Mouse (Mus musculus) embryo, embryonic 9.5 days (tissue): ENCODE measurements around the gene Pgs1.
A peak's percentile ranks its signal among the peaks of the same experiment; 100 is the strongest.

Experiments
- DNase-seq: peaks from one replicate; pipeline ENCODE4 v3.0.0-alpha.2; 2017; ENCODE audit errors: extremely low spot score

Gene Pgs1

DNA sequence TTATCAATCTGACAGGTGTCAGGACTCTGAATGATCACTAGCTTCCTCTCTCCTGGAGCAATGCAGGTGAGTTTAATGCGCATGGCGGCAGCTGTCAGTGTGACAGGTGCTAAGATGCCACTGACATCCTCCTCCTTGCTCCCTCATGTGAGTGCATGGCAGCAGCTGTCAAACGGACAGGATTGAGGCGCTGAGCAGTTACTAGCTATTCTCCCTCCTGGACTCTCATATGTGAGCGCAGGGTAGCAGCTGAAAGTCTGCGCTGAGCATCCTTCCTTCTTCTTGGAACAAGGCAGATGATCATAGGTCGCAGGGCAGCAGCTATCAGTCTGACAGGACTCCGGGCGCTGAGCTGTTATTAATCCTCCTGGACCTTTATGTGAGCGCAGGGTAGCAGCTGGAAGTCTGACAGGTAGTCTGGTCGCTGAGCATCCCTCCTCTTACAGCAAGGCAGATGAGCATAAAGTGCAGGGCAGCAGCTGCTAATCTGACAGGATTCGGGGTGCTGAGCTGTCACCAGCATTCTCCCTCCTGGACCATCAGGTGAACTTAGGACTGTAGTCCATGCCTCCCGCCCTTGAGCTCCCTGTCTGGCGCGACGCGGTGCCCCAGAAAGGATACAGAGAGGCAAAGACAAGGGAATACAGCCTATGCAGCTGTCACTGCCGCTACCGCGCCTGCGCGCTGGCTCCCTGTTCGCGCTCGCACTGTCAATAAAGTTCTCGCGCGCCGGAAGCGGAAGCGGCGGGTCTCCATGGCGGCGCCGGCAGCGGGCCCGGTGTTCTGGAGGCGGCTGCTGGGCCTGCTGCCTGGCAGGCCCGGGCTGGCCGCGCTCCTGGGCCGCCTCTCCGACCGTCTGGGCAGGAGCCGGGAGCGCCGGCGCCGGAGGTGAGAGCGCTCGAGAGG, at the start of gene Pgs1:
Gene Pgs1, plus strand, starts transcription at position 167 of the 906 bp plus-strand sequence.
- peak; percentile 88 for DNase-seq

DNA sequence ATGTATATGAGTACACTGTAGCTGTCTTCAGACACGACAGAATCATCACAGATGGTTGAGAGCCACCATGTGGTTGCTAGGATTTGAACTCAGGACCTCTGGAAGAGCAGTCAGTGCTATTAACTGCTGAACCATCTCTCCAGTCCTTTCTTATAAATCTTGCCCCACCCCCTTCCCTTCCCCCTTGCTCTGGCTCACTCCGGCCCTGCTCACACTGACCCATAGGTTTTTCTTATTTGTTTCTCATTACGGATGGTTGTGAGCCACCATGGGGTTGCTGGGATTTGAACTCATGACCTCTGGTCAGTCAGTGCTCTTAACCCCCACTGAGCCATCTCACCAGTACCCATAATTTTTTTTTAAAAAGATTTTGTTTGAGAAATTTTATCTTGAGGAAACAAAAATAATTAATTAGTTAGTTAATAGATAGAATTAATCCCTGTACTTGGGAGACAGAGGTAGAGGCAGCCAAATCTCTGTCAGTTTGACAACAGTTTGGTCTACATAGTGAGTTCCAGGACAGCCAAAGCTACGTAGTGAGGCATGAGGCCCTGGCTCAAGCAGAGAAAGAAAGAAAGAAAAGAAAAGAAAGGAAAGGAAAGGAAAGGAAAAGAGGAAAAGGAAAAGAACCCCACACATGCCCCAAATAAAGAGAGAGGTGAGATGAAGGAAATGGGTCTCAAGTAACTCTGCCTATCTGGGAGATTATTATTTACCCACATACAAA, 46.9 kb upstream of the Pgs1 start:
- no peak for DNase-seq

DNA sequence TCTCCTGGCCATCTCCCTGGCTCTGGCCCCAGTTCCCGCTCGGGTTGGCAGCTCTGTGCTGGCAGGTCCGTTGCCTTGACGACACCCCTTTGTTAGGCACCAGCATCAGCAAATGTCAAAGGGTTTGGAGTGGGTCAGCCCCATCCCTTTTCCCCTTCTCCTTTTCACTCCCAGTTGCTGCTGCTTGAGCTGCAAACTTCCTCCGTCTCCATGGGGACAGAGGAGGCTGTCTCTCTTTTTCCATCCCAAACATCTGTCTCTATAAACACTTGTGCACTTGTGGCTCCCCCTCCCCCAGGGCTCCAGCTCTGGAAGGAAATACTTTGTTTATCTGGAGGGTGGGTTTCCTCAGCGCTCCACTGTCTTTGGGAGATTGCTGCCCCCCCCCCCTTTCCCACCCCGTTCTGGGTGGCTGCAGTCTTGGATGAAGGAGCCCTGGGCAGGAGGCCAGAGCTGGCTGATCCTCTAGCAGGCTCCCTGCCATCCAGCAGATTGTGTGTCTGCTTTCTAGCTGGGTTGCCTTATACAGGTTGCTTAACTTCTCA, 46.3 kb upstream of the Pgs1 start:
- peak; percentile 84 for DNase-seq

DNA sequence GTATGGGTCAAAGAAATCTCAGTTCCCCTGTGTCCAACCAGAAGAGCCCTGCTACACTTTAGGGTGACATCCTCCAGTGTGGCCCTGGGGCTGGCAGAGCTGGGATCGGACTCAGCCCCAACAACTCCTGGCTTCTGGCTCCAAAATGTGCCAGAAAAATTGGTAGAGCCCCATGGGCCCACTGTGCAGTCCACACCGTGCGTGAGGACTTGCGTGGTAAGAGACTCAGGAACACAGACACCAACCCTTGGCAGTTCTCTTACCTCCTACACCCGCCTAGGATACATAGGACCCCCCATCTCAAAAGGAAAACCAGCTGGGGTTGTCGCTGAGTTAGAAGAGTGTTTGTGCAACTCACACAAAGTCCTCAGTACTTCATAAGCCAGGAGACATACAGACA, 45.2 kb upstream of the Pgs1 start:
- no peak for DNase-seq

DNA sequence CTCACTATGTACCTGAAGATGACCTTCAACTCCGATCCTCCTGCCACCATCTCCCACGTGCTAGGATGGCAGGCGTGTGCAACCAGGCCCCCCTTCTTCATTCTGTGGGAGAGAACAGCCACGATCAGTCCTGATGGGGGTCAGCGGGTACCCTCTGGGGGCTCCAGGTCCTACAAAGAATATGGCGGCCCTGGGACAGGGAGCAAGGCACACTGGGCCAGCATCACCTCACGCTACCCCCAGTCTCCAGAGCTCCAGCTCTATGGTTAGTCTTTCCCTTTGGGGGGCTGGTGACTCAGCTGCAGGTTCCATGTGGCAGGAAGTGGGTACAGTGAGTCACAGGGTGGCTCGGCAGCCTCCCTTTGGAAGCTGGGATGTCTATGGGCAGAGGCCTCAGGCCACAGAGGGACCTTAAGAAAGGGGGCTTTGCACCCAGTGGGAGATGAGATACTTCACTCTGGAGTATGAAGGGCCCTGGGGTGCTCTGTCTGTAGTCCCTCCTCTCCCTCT, 44.7 kb upstream of the Pgs1 start:
- no peak for DNase-seq

DNA sequence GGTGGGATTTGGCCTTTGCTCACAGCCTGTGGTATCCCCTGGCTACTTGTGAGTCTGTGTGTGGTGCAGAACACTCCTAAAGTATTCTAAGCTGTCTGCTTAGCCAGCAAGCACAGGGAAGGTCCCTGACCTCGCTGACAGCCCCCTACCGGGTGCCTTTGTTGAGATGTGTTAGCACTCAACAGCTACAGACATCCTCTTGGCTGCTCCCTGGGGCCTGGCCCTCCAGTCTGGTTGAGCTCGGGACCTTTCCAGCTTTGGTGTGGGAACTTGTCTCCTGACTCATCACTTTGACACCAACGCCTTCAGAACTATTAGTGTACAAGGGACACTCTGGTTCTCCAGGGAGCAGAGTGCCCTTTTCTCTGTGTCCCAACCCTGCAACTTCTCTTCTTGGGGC, 44.2 kb upstream of the Pgs1 start:
- DNase-seq, result peak; percentile 43

DNA sequence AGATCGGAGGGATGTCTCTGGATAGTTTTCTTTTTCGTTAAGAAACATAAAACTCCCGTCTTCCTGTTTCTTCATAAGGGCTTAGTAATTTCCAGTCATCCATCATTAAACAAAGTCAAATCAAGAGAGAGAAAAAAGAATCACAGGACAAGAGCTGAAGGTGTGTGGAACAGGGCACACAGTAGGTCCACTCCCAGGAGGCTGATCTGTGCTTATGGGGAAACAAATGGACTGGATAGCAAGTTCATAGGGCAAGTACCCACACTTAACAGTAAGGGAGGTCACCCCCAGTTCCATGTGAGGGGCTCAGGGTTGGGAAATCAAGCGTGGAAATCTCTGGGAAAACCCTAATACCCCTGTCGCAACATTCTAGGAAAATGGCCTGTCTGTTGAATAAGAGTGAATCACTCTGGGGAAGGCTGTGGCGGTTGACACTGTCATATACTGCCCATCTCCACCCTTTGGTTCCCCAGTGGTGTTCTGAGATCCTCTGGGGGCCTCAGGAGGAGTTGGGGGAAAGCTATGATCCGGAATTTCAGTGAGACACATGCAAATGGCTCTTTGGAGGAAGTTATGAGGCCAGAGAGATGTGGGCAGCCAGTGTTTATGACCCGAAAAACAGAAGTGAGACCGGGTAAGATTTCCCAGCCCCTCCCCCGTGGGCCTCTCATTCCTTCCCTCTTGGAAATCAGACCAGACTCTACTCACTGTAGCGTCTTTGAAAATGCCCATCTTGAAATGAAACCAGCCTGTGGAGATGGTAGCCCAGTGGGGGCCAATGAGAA, 39.7 kb upstream of the Pgs1 start:
- no peak for DNase-seq

DNA sequence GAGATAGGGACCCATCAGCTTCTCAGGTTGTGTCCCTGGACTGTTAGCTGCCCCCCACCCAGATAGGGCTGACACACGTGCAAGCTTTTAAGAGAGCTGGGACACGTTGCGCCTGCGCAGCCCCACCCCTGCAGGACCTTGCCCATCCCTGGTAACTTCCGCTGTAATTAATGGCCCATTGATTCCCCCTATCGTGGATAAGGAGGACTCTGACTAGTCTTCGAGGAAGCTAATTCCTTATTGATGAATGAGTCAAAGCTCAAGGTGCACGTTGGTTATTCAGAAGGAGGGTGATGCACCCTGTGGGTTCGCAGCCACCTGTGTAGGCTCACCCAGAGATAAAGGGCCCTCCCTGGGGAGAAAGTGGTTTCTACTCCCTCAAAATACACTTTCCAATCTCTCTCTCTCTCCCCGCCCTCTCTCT, 39.1 kb upstream of the Pgs1 start:
- no peak for DNase-seq

DNA sequence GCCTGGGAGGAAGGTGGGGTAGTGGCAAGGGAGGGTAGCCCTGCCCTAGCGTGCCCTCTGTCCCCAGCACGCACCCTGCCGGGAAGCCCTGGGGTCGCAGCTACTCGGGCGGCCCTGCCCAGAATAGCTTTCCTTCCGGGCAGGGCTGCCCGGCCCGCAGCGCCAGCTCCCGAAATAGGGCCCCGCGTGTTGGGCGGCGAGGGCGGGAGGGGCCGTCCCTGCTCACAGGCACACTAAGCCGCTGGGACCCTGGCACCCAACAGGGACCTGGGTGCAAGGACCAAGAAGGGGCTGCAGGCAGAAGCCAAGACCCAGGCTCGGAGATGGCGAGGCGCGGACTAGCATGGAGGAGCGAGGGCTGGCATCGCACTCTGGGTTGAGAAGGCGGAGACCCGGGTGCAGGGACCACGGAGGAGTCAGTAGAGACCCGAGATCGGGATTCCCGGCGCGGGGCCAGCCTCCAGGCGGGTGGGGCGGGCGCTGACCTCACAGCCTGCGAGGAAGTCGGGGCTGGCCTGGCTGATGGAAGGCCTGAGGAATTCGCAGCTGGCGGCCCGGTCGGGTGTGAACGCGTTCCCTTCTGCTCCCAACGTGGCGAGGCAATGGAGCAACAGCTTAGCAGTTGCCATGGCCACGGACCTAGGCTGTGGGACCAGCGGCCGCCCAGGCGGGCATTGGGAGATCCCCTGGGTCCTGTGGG, 36.5 kb upstream of the Pgs1 start:
- peak; percentile 82 for DNase-seq

DNA sequence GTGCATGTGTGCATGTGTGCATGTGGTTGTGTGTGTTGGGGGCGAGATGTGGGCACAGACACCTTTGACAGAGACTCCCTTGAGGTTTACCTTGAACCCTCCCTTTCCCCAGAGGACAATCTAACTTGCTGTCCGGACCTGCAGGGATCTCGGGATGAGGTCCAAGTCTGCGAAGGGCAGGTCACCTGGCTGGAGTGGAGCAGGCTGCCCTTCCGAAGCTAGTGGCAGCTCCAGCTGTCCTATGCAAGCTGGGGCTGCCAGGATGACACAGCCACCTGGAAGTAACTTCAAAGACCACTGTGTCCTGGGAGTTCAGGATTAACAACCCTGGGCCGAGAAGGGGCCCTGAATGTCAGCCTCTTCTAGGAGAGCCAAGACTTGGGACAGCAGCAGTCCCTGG, 34.7 kb upstream of the Pgs1 start:
- DNase-seq, result no peak

DNA sequence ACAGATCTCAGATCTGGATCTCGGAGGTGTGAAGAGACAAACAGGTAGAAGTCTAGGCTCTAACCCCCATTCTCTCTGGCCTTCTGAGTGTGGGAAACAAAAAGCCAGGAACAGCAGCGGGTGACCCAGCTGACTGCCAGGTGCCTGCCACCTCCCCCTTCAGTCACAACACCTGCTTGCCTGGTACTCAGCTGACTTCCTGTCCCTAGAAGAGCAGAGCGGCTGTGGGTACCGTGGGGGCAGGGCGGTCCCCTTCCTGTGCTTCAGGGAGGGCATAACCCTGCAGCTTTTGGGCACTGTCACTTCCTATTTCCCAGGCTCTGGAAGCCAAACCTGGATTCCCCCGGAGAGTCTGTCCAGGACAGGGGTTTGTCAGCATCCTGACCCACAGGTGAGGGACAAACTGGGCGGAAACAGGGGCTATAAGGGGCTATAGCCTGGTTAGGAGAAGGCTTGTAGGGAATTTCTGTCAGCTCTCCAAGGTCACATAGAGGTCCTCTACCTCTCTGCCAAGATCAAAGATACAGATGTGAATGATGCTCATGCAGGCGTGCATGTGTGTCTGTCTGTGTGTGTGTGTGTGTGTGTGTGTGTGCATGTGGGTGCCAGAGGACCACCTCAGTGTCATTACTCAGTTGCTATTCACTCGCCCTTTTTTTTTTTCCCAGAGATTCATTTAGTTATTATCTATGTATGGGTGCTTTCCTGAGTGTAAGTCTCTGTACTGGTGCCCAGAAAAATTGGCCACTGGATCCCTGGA, 33.7 kb upstream of the Pgs1 start:
- DNase-seq, result no peak

DNA sequence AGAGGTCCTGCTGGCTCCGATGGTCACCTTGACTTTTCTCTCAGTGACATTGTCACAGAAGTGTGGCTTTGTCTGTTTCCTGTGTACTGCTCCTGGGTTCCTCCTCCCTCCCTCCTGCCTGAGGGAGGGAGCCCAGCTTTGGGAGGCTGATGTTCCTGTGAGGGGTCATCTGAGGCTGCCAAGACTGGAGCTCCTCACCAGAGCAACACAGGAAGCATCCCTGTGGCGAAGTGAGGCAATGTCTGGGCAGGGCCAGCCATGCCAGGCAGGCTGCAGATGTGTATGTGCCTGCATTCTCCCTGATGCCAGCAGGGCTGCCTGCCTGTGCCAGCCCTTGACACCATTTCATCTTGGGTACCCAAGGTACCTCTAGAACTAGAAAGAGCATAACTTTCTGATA, 32.0 kb upstream of the Pgs1 start:
- no peak for DNase-seq

DNA sequence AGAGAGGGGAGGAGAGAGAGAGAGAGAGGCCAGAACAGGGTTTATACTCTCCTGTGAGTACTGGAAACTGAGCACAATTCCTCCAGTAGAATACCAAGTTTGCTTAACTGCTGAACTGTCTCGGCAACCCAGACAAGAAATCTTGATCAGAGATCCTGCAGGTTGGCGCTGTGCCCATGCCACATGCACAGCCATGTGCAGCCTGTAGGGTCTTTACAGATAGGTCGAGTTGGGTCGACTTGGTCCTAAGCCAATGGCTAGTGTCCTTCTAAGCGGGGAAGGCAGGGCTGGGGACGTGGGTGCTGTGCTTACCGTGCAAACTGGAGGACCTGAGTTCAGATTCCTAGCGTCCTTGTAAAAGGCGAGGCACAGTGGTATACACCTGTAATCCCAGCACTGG, 31.3 kb upstream of the Pgs1 start:
- no peak for DNase-seq

DNA sequence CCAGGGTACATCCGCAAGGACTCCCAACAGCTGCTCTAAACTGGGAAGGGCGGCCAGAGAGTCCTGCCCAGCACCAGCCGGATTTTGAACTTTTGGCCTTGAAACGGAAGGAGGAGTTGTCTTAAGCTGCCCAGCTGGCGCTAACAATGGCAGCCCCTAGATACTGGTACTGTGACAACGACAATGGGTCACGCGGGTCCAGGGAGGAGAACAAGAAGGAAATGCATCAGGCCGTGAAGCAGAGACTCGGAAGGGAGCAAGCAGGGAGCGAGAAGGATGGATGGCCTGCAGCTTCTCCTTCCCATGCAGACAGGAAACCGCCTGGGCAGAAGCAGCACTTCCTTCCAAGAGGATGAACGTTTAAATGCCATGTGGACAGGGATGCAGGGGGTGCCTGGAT, 30.5 kb upstream of the Pgs1 start:
- no peak for DNase-seq

DNA sequence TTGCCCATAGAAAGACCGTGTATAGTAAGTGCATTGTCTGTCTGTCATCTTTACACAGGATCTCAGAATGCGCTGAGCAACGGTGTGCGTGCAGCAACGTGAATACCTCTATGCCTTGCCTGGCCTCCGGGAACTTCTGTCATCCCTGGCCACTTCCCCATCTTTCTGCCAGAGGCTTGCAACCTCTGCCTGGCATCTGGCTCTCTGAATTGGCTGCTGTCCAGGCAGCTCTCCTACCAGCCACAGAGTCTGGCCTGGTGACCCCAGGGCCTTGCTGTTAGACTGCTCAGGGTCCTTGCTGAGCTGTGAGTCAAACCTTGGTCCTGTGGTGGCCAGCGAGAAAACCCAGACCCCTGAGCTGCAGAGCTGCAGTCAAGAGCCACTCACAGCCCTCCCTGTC, 27.9 kb upstream of the Pgs1 start:
- DNase-seq, result no peak

DNA sequence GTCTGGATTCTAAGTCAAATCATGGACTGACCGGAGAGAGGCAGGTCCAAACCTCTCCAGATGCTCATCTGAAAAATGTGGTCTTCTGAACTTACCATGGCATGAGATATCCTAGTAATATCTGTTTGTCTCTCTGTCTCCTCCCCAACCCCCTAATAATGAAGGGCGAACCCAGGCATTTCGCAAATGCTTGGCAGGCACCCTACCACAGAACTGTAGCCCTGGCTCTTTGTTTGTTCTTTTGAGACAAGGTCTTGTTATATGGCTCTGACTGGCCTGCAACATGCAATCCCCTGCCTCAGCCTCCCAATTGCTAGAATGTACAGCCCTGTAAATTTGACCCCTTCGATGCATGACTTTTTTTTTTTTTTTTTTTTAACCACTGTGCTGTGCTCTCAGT, 26.9 kb upstream of the Pgs1 start:
- no peak for DNase-seq

DNA sequence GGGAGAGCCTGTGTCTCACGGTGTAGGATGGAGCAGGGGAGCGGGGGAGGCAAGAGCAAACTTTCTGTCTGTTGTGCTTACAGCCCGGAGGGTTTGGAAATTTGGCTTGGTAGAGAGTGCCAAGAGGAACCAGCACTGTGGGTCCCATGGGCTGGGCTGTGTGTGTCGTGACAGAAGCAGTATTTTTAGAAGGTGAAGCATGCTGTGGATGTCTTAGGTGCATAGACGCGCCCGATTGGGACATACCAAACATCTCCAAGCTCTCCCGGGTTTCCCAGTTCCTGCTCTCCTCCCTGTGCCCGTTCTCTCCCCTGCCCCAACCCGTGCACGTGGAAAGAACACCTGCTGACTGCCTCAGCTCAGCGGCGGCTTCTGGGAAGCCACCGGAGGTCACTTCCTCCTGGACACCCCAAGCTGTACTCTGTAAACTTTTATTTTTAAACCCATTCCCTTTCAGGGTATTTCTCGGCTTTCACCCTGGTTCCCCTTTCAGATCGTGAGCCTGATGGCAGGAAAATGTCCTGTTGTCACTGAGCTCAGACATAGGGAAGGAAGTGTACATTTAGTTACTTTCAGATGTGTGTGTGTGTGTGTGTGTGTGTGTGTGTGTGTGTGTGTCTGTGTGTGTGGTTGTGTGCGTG, 26.2 kb upstream of the Pgs1 start:
- no peak for DNase-seq

DNA sequence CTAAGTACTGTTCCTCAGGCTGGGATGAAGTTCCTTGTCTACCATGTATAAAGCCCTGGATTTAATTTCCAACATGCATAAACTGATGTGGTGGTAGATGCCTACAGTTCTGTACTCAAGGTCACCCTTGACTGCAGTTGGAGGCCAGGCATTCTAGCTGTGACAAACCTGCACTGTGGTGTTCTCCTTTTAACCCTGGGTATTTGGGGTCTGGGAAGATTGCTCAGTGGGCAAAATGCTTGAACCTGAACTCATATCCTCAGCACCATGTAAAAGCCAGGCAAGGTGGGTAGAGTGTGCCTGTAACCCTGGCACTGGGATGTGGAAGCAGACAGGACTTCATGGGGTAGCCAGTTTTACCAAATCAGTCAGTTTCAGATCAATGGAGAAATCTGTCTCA, 25.5 kb upstream of the Pgs1 start:
- no peak for DNase-seq

DNA sequence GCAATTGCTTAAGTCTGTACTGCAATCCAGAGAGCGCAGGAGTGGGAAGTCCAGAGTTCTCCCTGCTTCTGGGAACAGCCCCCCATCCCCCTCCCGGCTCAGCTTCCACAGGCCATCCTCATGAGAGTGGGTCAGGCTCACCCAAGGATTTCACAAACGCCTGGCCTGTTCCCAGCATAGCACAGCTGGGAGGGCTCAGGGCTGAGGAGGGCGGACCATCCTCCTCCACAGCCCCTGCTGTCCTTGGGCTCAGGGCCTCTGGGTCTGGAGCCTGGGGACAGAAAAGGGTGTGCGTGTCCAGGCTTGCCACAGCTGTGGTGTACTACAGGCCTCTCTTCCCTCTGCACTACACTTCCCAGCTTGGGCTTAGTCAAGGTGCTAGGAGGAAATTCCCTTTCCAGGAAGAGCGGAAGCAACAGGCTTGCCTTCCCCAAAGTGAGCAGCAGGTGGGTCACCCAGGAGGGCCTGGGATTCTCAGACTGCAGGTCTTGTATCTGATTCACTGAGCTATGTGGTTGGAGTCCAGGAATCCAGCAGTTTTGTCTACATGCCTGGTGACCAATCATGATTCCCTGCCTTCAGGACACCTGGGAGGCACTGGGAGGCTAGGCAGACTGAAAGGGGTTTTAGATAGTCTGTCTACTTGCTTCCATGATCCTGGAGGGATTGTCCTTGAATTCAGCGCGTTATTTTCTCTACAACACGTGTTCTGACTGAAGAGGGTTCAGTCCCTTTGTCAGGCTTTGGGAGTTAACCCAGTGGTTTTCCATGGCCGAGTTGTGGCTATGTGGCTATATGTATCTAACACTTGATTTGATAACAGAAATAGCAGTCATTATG, 23.6 kb upstream of the Pgs1 start:
- DNase-seq, result peak; percentile 42
